Mouse (Mus musculus) cortical plate, adult 2 months (tissue): Measurements from ENCODE around the gene a.

ENCODE experiments used
- CTCF ChIP-seq: fragments of 200-500 bp; IDR thresholded peaks from 2 replicates; pipeline ENCODE4 v1.5.1; 2011; ENCODE audit warnings: mild to moderate bottlenecking, control low read depth, low read length; ENCODE audit not compliant: insufficient read depth; ENCODE audit errors: extremely low read depth
- POLR2A ChIP-seq: fragments of 200-500 bp; IDR thresholded peaks from 2 replicates; pipeline ENCODE4 v1.6.1; 2011; ENCODE audit warnings: mild to moderate bottlenecking, low read length, control low read depth; ENCODE audit not compliant: insufficient read depth; ENCODE audit errors: extremely low read depth

- TF ChIP-seq CTCF, result no peak
- TF ChIP-seq POLR2A, result no peak
Observed at GRCm38 (mm10) chr2:154905796-154906195, 114.6 kb downstream of the a start.
